Mouse (Mus musculus) limb, embryonic 14.5 days (tissue): ENCODE data around the gene Ccdc33. TPM values are rescaled to one million over a fixed set of nuclear protein-coding genes. Genes with fewer than 3 reads are reported as not detected.

Experiments used
- ATAC-seq: fragments of 200-750 bp; cut with Nextera tagmentation; 2 replicates; pipeline ENCODE4 v1.8.0; 2017; ENCODE audit warnings: low read depth, moderate number of reproducible peaks, moderate TSS enrichment; ENCODE audit not compliant: low FRiP score
- DNase-seq: peaks from one replicate; pipeline ENCODE4 v3.0.0-alpha.2; 2015; ENCODE audit warnings: low spot score
- H3K27ac ChIP-seq: fragments of 300-500 bp; sonication (generic); replicated peaks from 2 replicates; pipeline ENCODE4 v1.5.1; 2014; ENCODE audit warnings: low read depth, mild to moderate bottlenecking, low read length, moderate library complexity, mixed read lengths
- H3K27me3 ChIP-seq: fragments of 300-500 bp; sonication (generic); 2 replicates; pipeline ENCODE4 v1.6.1; 2014; ENCODE audit warnings: low read length, mixed read lengths; ENCODE audit not compliant: control insufficient read depth, insufficient read depth
- H3K36me3 ChIP-seq: fragments of 300-500 bp; sonication (generic); 2 replicates; pipeline ENCODE4 v1.6.1; 2014; ENCODE audit warnings: mild to moderate bottlenecking, low read length, moderate library complexity, mixed read lengths; ENCODE audit not compliant: control insufficient read depth, insufficient read depth
- H3K4me1 ChIP-seq: fragments of 300-500 bp; sonication (generic); 2 replicates; pipeline ENCODE4 v1.6.1; 2014; ENCODE audit warnings: antibody characterized with exemption, low read length, mixed read lengths; ENCODE audit not compliant: control insufficient read depth, insufficient read depth
- H3K4me2 ChIP-seq: fragments of 300-500 bp; sonication (generic); replicated peaks from 2 replicates; pipeline ENCODE4 v1.6.1; 2014; ENCODE audit warnings: low read depth, mild to moderate bottlenecking, low read length, moderate library complexity; ENCODE audit not compliant: severe bottlenecking
- H3K4me3 ChIP-seq: fragments of 300-500 bp; sonication (generic); replicated peaks from 2 replicates; pipeline ENCODE4 v1.5.1; 2014; ENCODE audit warnings: low read length
- H3K9ac ChIP-seq: fragments of 300-500 bp; sonication (generic); 2 replicates; pipeline ENCODE4 v1.6.1; 2014; ENCODE audit warnings: mild to moderate bottlenecking, low read depth, low read length, moderate library complexity; ENCODE audit not compliant: severe bottlenecking
- H3K9me3 ChIP-seq: fragments of 300-500 bp; sonication (generic); 2 replicates; pipeline ENCODE4 v1.6.1; 2016; ENCODE audit warnings: low read length; ENCODE audit not compliant: control insufficient read depth
- POLR2A ChIP-seq: fragments of 200-500 bp; IDR thresholded peaks from 2 replicates; pipeline ENCODE4 v1.8.0; 2012; ENCODE audit warnings: inconsistent platforms, mild to moderate bottlenecking, moderate library complexity, borderline replicate concordance; ENCODE audit not compliant: insufficient read depth, insufficient read length; ENCODE audit errors: extremely low read depth
- WGBS: fragments of 180-500 bp; shearing (Covaris S2); extraction: QIAGEN DNeasy Blood & Tissue Kit; methylation state at CpG from one replicate; pipeline ENCODE4 v1.1.7; 2014; 5-methylcytosine and 5-hydroxymethylcytosine counted together
- polyA plus RNA-seq, 2 experiments: library from polyadenylated mRNA; depleted of rRNA in 1 of 2; stranded (reverse) in 1 of 2; unstranded in 1 of 2; fragments of >200 nt; fragmentation: Nextera tagmentation in 1 of 2; extraction: Ambion mirVana in 1 of 2; gene quantifications; 2 replicates each; pipeline versions ENCODE4 v1.2.1 to v1.2.3; 2012 to 2014

The Ccdc33 gene
- polyA plus RNA-seq, 2 experiments: 0.11 TPM; not detected in 1

- H3K27me3 ChIP-seq: no peaks in the 10 kb centered on the region
- H3K4me3 ChIP-seq: no peak overlapping the region
- 68% methylated on average over 12 of the region's 12 CpGs for WGBS
- H3K27ac ChIP-seq: no peak overlapping the region
- no peak overlapping the region for H3K9ac ChIP-seq
- no peaks in the 10 kb centered on the region for H3K36me3 ChIP-seq
- H3K4me2 ChIP-seq: no peak overlapping the region
- DNase-seq (no peak), ATAC-seq (0 out of 2 replicates have a peak, but pooled peaks have one; percentile 35)
- no peaks in the 10 kb centered on the region for H3K9me3 ChIP-seq
- H3K4me1 ChIP-seq: peaks cover 8% of the 10 kb centered on the region
- TF ChIP-seq POLR2A: no peak
Measured at GRCm38 (mm10) chr9:58008336-58009014, 110.1 kb downstream of the Ccdc33 start.

GRCm38 (mm10) chr9:58005753-58006461, 112.7 kb downstream of the Ccdc33 start, which contains the start of gene Cyp11a1:
Gene Cyp11a1 (plus strand): TSS chr9:58006411.
- H3K36me3 ChIP-seq: no peaks in the 10 kb centered on the region
- WGBS: 77% methylated on average over 16 of the region's 16 CpGs
- TF ChIP-seq POLR2A: no peak
- H3K4me2 ChIP-seq: no peak within 1 kb of the TSS
- H3K4me3 ChIP-seq: no peak within 1 kb of the TSS
- no peaks in the 10 kb centered on the region for H3K9me3 ChIP-seq
- no peaks in the 10 kb centered on the region for H3K27me3 ChIP-seq
- no peak within 1 kb of the TSS for H3K27ac ChIP-seq
- no peak for ATAC-seq
- no peak within 1 kb of the TSS for H3K9ac ChIP-seq
- DNase-seq: no peak
- H3K4me1 ChIP-seq: peaks cover 4% of the 10 kb centered on the region; the same call in 1 of the 2 replicates

GRCm38 (mm10) chr9:58003272-58003671, 115.4 kb downstream of the Ccdc33 start:
- Histone ChIP-seq H3K27ac (no peak overlapping the region), H3K9ac (no peak overlapping the region), H3K4me2 (no peak overlapping the region), H3K27me3 (no peaks in the 10 kb centered on the region), H3K4me1 (peaks cover under 1% of the 10 kb centered on the region; the same call in 1 of the 2 replicates), H3K36me3 (no peaks in the 10 kb centered on the region), H3K9me3 (no peaks in the 10 kb centered on the region), H3K4me3 (no peak overlapping the region)
- DNase-seq: no peak
- TF ChIP-seq POLR2A: no peak
- 17% methylated on average over 2 of the region's 2 CpGs for WGBS
- ATAC-seq: no peak

- no peak overlapping the region for H3K4me3 ChIP-seq
- ATAC-seq (no peak), DNase-seq (no peak)
- no peaks in the 10 kb centered on the region for H3K36me3 ChIP-seq
- no peak overlapping the region for H3K27ac ChIP-seq
- no peak for TF ChIP-seq POLR2A
- no peaks in the 10 kb centered on the region for H3K9me3 ChIP-seq
- peaks cover 7% of the 10 kb centered on the region; the same call in 1 of the 2 replicates for H3K4me1 ChIP-seq
- H3K9ac ChIP-seq: no peak overlapping the region
- H3K27me3 ChIP-seq: peaks cover 20% of the 10 kb centered on the region
- no peak overlapping the region for H3K4me2 ChIP-seq
- 29% methylated on average over 2 of the region's 2 CpGs for WGBS
Measured at GRCm38 (mm10) chr9:57999676-58000075, 118.9 kb downstream of the Ccdc33 start.

GRCm38 (mm10) chr9:57998685-57999084, 119.9 kb downstream of the Ccdc33 start:
- no peak overlapping the region for H3K4me3 ChIP-seq
- peaks cover 20% of the 10 kb centered on the region for H3K27me3 ChIP-seq
- no peaks in the 10 kb centered on the region for H3K36me3 ChIP-seq
- DNase-seq (no peak), ATAC-seq (no peak)
- TF ChIP-seq POLR2A: no peak
- peaks cover 7% of the 10 kb centered on the region; the same call in 1 of the 2 replicates for H3K4me1 ChIP-seq
- H3K4me2 ChIP-seq: no peak overlapping the region
- H3K9ac ChIP-seq: no peak overlapping the region
- no peak overlapping the region for H3K27ac ChIP-seq
- no peaks in the 10 kb centered on the region for H3K9me3 ChIP-seq
- 52% methylated on average over 2 of the region's 2 CpGs for WGBS
